Mouse (Mus musculus) stomach, postnatal 0 days (tissue): ENCODE measurements around the gene Myrfl.

Experiments used
- CTCF ChIP-seq: IDR thresholded peaks from 2 replicates; pipeline ENCODE4 v1.5.1; 2016; ENCODE audit warnings: antibody characterized with exemption, low read depth, mild to moderate bottlenecking, moderate library complexity
- EP300 ChIP-seq: optimal IDR thresholded peaks from 2 replicates; pipeline ENCODE3; 2016; ENCODE audit warnings: antibody characterized with exemption

DNA sequence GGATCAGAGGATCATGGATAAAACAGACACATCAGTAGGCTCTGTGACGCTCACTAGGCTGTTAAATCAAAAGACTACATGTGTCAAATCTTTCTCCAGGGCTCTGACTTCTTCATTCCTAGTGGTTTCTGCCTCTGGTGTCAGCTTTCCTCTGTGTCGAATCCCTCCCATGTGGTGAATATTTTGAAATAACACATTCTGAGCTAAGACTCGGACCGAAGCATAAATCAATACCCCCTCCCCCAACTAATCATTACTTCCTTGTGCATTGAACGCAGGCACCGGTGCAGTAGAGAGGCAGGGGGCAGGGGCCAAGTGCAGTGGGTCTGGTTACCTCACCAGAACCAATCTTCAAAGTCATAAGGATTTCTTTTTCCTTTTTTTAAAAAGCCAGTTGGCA lies 155.4 kb downstream of the Myrfl start:
- TF ChIP-seq CTCF = no peak
- TF ChIP-seq EP300 = no peak
